Mouse (Mus musculus): ENCODE results near the gene Sin3a. TPM values are rescaled to one million over a fixed set of nuclear protein-coding genes. Genes with fewer than 3 reads are reported as not detected.

Gene Sin3a
- total RNA-seq, 2 experiments from 2014 or later: 25.1 to 29.9 TPM

GRCm38 (mm10) chr9:57137246-57137645, 65.4 kb downstream of the Sin3a start:
- DNase-seq: no peak

GRCm38 (mm10) chr9:57137777-57138176, 65.9 kb downstream of the Sin3a start:
- no peak for DNase-seq

GRCm38 (mm10) chr9:57138507-57138906, 66.7 kb downstream of the Sin3a start:
- no peak for DNase-seq

GRCm38 (mm10) chr9:57139110-57139509, 67.3 kb downstream of the Sin3a start:
- DNase-seq: no peak

- no peak for DNase-seq
Observed at GRCm38 (mm10) chr9:57139571-57139970, 67.7 kb downstream of the Sin3a start.

GRCm38 (mm10) chr9:57141417-57142353, 69.8 kb downstream of the Sin3a start:
- DNase-seq: no peak

GRCm38 (mm10) chr9:57143212-57143611, 71.4 kb downstream of the Sin3a start:
- no peak for DNase-seq

- DNase-seq: no peak
Observed at GRCm38 (mm10) chr9:57144830-57145229, 73.0 kb downstream of the Sin3a start.

- no peak for DNase-seq
Observed at GRCm38 (mm10) chr9:57146451-57147066, 74.7 kb downstream of the Sin3a start.

- DNase-seq: no peak
Observed at GRCm38 (mm10) chr9:57147205-57148143, 75.6 kb downstream of the Sin3a start.

GRCm38 (mm10) chr9:57148144-57148878, 76.5 kb downstream of the Sin3a start, which contains the start of gene Neil1:
Gene Neil1 (minus strand): TSS chr9:57148305.
- peak; percentile 67 for DNase-seq

- DNase-seq: no peak
Observed at GRCm38 (mm10) chr9:57149021-57149420, 77.2 kb downstream of the Sin3a start.

GRCm38 (mm10) chr9:57150192-57150591, 78.4 kb downstream of the Sin3a start:
- no peak for DNase-seq

GRCm38 (mm10) chr9:57152331-57152730, 80.5 kb downstream of the Sin3a start:
- DNase-seq: no peak

- no peak for DNase-seq
Observed at GRCm38 (mm10) chr9:57156383-57156782, 84.5 kb downstream of the Sin3a start.

- no peak for DNase-seq
Observed at GRCm38 (mm10) chr9:57156823-57157222, 85.0 kb downstream of the Sin3a start.

- no peak for DNase-seq
Observed at GRCm38 (mm10) chr9:57157499-57157898, 85.7 kb downstream of the Sin3a start.

GRCm38 (mm10) chr9:57158013-57158470, 86.2 kb downstream of the Sin3a start, which contains the start of gene Commd4:
Gene Commd4 (minus strand): TSS chr9:57158331.
- DNase-seq: peak; percentile 93

GRCm38 (mm10) chr9:57158506-57158905, 86.7 kb downstream of the Sin3a start:
- no peak for DNase-seq

- no peak for DNase-seq
Observed at GRCm38 (mm10) chr9:57162496-57162895, 90.7 kb downstream of the Sin3a start.

- DNase-seq: no peak
Observed at GRCm38 (mm10) chr9:57163137-57163536, 91.3 kb downstream of the Sin3a start.
